Mouse (Mus musculus) skeletal muscle tissue, postnatal 0 days (tissue): ENCODE results near the gene Vmn1r84. TPM values are rescaled to one million over a fixed set of nuclear protein-coding genes. Genes with fewer than 3 reads are reported as not detected.

Experiments
- microRNA-seq, 2 experiments: library from miRNA; unstranded; fragments of <30 nt; microRNA quantifications; one replicate each; pipeline ENCODE4; 2016
- polyA plus RNA-seq: library from polyadenylated mRNA; unstranded; fragments of >200 nt; fragmentation: Nextera tagmentation; extraction: Ambion mirVana; gene quantifications from 2 replicates; pipeline ENCODE4 v1.2.1, GENCODE M21; 2015

Vmn1r84 gene
- polyA plus RNA-seq, result not detected in 2 replicates

DNA sequence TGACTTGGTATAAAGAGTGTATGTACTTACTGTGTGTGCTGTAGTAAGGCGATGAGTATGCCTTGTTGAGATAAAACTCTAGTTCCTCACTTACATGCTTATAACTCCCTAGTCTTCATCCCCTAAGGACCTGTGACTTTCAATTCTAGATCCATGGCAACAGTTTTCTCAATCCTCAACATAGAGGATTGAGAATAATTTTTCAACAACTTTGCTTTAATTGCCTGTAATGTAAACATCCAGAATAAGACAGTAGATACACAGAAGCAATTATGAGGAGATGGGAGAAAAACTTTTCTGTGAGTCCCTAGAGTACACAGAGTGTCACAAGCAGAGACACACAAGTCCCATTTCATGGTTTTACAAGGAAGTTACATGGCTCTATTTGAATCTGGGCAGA, at the start of gene Vmn1r84:
TSS of gene Vmn1r84 (minus strand) at position 101 of the 400 bp plus-strand sequence.

DNA sequence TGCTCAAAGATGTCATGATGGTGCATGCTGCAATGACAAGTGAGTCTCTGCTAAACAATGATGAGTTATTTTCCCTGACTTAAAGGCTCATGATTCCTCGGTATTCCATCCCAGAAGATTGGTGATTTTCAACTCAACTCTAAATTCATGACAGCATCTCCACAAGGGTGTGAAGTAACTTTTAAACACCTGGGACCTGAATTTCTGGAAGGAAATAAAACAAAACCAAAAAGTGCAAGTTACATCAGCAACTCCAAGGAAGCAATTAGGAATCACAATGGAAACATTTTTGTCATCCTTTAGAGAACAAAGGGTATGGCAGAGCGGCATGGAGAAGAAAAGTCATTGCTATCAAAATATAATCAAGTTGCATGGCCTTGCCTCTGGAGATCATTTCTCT, 39.7 kb downstream of the Vmn1r84 start, which contains the start of gene Vmn1r83:
TSS of gene Vmn1r83 (minus strand) at position 101 of the 400 bp plus-strand sequence.

Small RNA genes within 50 kb of the gene (microRNA-seq; reads per million reads assigned to microRNA genes)
- gene Gm23521, result 0 reads per million in 2 experiments

Other genes with a start within 250 kb of the Vmn1r84 start
- not detected in 2 replicates for gene Vmn1r78, start 219.0 kb downstream of the Vmn1r84 start, polyA plus RNA-seq
- gene Vmn1r79, start 198.0 kb downstream of the Vmn1r84 start, polyA plus RNA-seq, result not detected in 2 replicates
- gene Vmn1r80, start 180.0 kb downstream of the Vmn1r84 start, polyA plus RNA-seq, result not detected in 2 replicates
- gene Vmn1r81, start 101.0 kb downstream of the Vmn1r84 start, polyA plus RNA-seq, result not detected in 2 replicates
- not detected in 2 replicates for gene Vmn1r82, start 68.8 kb downstream of the Vmn1r84 start, polyA plus RNA-seq
- not detected in 2 replicates for gene Vmn1r83, start 39.8 kb downstream of the Vmn1r84 start, polyA plus RNA-seq
- gene Zfp551, start 53.5 kb upstream of the Vmn1r84 start, polyA plus RNA-seq, result 1.7 and 1.8 TPM in 2 replicates
- gene Zfp606, start 109.0 kb upstream of the Vmn1r84 start, polyA plus RNA-seq, result 8.1 and 8.3 TPM in 2 replicates
- gene 2900092C05Rik, start 143.2 kb upstream of the Vmn1r84 start, polyA plus RNA-seq, result not detected in 2 replicates
- gene Vmn2r53, start 239.5 kb upstream of the Vmn1r84 start, polyA plus RNA-seq, result not detected in 2 replicates